Mouse (Mus musculus) 3T3-L1 (cell line): ENCODE data around the gene Zfp790.

Source experiments
- DNase-seq: peaks from one replicate; pipeline ENCODE4 v3.0.0-alpha.2; 2015; ENCODE audit warnings: low read depth, low spot score

The Zfp790 gene

DNA sequence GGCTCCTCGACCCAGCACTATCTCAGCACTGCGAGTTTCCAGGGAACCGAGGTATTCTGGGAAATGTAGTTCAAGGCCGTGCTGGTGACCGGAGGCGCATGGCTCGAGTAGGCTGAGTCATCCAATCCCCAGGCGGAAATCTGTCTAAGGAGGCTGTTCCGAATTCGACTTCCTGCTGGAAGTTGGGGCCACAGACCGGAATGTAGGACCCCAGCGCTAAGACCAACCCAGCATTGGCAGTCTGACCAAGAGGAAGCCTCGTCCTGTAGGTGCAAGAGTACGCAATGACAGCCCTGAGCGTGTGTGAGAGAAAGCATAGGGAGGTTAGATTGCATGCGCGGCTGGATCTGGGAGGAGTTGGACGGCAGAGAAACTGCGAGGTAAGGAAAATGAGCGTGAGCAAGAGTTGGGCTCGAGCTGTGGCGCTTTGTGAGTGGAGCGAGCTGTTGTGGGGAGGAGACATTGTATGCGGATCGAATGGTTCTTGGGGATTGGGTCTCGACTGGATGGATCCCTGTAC lies at the start of gene Zfp790:
Gene Zfp790 (plus strand): TSS at position 205 of the 520 bp plus-strand sequence.
- peak; percentile 96 for DNase-seq

DNA sequence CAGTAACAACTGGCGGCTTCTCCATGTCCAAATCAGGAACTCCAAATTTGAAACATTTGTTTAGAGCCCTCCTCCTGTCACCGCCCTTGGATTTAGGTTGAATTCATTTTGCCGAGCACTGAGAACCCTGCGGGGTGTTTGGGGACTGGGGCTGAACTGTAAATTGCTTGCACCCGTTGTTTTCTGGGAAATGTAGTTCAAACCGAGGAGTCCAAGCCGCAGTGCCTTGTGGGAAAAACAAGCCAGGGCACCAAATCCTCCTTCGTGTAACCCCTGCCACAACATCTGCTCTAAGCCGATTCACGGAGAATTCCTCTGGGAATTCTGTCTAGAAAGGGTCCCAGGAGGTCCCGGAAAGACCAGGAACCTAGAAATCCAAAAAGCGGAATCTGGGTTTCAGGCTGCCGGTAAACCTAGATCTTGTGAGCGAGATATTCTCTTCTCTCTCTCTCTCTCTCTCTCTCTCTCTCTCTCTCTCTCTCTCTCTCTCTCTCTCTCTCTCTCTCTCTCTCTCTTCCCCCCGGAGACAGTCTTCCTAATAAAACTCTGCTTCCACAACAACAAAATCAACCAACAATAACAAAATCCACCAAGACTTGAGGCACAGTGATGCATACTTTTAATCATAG lies 48.7 kb upstream of the Zfp790 start:
- peak; percentile 84 for DNase-seq

DNA sequence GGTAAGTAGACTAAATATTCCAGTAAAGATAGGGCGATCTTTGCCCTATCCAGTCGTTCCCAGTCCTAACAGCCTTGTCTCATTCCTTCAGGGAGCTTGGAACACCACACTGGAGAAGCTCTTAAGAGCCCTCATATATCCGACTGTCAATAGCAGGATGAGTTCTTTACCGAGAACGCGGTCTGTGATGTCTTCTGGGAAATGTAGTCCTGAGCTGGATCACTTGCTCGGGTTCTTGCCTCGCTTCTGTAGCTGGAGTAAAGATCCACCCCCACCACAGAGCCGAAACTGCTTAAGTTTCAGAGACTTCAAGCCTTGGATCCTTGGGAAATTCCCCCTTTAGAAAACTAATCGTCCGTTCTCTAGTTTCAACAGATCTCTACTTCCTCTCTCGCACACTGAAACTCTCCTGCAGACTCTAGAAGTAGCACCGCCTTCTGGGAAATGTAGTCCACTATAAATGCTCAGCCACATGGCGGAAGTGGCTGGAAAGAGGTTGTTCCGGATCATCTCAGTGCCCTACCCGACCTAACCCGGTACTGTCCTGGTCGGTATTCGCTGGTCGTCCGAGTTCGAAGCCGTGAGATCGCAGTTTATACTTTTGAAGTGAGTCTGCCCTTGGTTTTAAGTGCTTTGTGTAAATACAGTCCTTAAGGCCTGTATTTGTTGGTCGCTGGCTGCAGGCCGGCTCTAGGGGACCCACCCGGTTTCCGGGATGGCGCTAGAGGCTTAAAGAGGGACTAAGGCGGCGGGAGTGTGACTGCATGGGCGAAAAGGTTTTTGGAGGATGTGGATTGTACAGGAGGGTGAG lies 47.6 kb upstream of the Zfp790 start, which contains the start of gene Zfp84:
Gene Zfp84 (plus strand): TSS at position 463 of the 811 bp plus-strand sequence.
- DNase-seq: peak; percentile 93

DNA sequence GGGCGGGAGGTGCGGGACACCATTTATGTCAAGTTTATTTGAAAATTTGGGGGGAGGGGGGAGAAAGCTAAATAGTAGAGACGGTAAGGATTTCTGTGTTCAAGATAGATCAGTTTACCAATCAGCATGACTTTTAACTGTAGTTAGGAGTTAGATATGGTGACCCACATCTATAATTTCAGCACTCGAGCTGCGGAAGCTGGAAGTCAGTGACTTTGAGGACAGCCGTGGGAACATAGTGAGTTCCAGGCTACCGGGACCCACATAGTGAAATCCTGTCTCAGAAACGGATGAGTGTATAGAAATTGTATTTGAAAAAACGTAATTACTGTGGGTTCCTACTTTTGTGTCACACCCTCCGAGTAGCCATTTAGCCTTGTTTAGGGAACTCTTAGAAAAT lies 46.9 kb upstream of the Zfp790 start:
- DNase-seq: no peak

DNA sequence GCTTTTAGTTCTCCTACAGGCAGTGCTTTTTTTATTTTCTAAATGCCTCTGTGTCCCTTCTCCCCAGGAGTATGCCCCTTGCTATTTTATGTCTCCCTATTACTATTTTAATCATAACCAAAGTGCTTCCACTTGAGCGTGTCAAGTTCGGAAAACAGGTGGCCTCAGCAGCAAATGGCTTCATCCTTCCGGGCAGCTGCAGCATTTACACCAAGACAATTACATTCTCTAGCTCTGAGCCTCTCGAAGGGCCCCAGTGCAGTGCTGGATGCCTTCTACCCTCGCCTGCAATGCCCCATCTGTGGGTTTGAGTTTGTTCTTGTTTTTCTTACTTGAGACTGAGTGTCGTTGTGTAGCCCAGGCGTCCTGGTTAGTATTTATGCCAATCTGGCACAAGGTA lies 42.4 kb upstream of the Zfp790 start:
- no peak for DNase-seq

DNA sequence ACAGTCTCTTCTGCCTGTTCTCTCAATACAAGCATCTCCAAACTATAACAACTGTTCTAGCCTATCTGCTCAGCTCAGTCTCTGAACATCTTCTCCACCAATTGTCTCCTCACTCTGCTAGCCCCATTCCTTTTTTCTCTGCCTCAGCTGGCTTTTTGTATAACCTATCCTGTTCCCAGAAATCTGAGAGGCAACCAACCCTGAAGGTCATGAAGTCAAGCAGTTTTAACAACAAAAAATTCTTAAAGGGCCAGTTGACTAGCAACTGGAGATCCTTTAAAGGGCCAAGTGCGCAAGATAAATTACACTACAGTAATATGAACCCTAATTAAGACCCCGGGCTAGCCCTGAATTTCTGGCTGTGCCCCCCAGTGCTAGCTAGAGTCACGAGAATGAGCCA lies 41.5 kb upstream of the Zfp790 start:
- no peak for DNase-seq

DNA sequence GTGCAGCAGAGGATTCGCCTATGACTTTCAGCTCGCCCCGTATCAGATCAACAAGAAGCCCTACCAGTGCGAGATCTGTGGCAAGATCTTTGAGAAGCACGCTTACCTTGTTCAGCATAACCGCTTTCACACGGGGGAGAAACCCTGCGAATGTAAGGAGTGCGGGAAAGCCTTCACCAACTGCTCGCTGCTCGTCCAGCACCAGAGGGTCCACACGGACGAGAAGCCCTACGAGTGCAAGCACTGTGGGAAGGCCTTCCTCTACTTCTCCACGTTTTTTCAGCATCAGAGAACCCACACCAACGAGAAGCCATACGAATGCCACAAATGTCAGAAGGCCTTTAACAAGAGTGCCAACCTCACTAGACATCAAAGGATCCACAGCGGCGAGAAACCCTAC lies 39.3 kb upstream of the Zfp790 start:
- DNase-seq: no peak

DNA sequence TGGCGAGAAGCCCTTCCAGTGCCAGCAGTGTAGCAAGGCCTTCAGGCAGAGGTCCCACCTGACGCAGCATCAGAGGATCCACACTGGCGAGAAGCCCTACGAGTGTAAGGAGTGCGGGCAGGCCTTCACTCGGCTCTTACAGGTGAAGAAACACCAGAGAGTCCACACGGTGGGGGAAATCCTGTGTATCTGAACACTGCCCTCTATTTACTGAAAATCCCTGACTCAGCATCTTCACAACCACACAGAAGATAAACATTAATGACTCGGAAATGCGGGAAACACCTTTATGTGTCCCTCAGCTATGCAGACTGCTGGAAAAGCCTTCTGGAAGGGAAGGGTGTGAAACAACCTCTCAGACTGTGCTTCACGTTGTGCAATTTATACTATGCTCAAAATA lies 38.5 kb upstream of the Zfp790 start:
- DNase-seq: no peak

DNA sequence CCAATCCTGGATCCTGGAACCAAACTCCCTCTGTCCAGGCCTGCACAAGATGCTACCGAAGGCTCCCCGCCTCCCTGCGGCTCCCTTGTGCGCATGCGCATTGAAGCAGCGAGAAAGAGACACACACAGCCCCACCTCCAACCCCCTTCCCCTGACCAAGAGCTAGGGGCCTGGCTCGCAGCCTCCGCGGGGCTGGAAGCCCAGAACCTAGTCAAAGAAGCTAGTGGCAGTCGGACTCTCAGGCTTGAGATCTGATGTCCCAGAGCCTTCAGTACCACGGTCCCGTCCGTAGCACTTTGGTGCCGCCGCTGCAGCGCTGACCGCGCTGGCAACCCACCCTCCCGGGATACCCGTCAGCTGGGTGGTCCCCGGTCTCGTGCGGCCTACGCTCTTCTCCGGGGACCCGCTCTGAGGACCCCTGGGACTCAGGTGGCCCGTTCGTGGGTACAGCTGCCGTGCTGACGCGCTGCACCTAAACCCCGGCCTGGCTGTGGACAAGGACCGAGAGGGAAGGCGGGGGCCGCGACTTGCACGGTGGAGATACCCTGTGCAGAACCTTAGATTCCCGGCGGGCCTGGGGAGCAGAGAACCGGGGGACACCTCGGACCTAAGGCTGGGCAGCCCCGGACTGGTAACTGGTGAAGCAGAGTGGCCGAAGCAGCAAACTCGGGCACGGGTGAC lies 31.9 kb upstream of the Zfp790 start, which contains the start of gene Zfp30:
Gene Zfp30 (plus strand): TSS at position 128 of the 681 bp plus-strand sequence.
- DNase-seq: peak; percentile 92

DNA sequence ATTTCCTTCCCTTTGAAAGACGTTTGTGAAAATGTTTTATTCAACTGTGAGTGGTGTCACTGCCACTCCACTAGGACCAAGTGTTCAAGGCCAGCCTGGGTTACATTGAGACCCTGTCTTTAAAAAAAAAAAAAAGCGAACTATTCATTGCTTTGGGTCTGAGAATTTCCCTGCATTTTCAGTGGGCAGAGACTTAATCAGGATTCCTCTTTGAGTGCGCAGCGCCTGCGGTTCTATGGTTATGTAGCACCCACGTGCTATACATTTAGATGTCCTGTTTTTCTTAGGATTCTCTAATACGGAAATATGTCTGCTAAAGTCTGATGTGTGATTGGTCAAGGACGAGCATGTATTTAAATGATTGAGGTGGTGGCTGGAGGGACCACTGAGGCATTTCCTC lies 30.9 kb upstream of the Zfp790 start:
- DNase-seq: peak; percentile 1

DNA sequence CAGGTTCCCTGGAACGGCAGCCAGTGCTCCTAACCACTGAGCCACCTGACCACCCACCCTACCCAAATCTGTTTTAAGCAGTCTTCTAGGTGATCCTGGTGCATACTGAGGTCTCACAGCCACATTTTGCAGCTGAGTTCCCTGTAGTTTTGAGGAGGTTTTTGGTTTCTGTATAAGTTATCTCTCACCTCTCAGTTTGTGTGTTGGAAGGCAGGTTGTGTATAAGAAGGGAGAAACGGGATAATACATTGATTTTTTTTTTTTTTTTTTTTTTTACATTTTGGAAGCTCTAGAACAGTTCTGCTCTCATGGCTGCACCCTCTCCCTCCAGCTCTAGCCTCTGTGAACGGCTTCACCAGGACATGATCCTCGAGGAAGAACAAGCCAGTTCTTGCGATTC lies 30.0 kb upstream of the Zfp790 start:
- DNase-seq: no peak

DNA sequence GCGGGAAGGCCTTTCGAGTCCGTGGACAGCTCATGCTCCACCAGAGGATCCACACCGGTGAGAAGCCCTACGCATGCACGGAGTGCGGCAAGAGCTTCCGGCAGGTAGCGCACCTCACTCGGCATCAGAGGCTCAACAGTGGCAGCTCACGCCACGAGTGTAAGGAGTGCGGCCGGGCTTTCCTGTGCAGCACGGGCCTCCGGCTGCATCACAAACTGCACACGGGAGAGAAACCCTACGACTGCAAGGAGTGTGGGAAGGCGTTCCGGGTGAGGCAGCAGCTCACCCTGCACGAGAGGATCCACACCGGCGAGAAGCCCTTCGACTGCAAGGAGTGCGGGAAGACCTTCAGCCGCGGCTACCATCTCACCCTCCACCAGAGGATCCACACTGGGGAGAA lies 23.0 kb upstream of the Zfp790 start:
- DNase-seq: no peak

DNA sequence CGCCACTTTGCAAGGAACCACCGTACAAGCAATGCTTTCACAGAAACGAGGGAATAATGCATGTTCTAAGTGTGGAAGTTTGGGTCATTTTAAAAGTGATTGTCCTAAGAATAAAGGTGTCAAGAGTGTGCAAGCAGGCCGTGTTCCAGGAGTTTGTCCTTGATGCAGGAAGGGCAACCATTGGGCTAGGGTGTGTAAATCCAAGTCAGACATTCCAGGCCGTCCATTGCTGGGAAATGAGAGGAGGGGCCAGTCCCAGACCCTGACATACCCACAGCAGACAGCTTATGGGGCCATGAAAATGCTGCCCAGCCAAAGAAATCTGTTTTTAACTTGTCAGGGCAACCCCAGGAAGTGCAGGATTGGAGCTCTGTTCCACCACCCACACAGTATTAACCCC lies 8.9 kb upstream of the Zfp790 start:
- no peak for DNase-seq

DNA sequence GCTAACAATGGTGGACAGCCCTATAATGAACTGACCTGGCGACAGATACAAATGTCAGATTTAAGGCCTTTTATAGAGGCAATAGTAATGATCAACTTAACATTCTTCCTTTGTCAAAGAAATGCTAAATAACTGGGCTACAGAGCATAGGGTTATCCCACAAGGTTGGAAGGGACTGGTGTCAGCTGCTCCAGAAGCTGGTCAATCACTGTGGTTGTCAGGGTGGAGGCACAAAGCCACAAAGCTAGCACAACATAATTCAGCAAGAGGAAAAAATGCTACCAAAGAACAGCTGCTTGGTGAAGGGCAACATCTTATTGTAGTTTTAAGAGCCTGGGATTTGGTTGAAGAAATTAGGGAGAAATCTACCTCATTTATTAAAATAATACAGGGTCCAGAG lies 3.7 kb upstream of the Zfp790 start:
- no peak for DNase-seq

DNA sequence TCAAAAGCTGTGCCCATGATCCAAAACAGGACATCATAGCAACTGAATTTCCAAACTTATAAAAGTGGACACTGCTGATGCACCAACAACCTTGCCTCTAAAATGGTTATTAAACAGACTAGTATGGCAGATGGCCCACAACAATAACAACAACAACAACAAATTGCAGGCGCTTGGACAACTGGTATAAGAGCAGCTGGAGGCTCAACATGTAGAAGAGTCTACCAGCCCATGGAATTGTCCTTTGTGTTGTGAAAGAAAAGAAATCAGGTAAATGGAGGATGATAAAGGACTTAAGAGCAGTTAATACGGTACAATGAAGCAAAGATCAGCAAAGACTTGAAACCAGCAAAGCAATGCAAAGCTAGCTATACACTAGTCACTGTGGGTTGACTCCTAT lies 1.5 kb upstream of the Zfp790 start:
- DNase-seq: no peak

DNA sequence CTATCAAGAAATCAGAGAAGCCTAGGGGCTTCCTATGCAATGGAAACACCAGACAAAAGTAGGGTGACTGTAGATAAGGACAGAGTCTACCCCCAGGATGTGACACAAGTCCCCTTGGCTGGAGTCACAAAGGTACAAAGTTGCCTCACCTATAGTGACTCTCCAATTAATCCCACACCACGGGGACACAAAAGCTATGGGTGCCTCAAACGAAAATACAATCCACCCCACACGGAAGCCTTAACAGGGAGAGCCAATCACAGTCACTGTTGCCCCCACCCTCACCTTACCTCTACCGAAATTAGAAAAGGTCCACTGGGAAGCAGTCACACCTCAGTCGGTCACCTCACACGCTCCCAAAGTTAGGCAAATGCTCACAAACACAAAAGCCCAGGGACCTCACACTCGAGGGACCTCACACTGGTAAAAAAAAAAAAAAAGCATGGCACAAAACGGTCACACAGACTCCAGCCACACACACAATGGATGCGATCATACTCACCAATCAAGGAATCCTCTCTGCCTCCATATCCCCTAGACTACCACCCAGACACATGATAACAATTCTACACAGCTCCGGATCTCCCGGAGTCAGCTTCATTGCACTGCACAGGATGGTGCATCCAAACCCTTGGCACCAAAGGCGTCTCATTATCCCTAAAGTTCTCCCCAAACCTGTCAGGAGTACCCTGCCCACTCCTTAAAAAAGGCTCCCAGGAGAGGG lies 691 bp upstream of the Zfp790 start:
- DNase-seq: no peak

DNA sequence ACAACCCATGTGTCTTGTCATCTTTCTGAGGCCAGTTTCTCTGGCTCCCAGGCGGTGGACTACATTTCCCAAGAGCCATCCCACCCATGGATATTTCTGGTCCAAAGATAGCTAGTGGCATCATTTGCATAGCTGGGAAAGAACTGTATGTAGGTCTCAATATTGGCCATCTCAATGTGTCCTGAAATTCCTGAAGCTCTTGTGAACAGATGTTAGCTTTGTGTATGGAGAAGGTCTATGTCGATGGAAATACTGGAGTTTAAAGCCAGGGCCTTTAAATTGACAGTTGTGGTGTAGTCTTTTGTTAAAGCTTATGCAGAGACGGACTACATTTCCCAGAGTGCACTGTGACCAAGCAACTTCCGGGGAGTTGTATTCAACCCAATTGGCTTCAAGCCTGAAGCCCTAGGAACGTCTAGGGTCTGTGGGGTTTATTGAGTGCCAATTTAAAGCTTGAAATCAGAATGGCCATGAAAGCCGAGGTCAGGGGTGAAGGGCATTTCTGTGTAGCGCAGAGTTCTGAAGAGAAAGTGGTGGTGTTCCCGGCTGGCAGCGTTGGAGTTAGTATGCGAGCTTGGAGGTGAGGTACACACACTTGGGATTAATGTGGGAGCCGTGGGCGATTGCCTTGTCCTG lies 2.8 kb downstream of the Zfp790 start:
- peak; percentile 77 for DNase-seq

DNA sequence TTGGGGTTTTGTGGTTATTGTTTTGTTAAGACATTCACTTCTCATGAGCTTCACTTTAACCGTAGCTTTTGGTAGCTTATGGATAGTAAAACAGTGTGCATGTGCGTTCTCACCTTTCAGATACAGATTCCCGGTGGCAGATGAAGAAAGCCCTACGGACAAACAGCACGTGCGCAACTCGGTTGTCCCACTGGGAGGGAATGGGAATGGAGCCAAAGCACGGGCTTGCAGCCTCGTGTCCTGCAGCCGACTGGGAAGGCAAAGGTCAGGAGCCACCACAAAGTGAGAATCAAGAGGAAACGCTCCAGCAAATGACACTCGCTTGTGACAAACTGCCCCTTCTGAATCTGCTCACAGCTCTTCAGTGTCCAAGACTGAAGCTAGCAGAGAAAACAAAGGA lies 12.1 kb downstream of the Zfp790 start:
- DNase-seq: no peak

DNA sequence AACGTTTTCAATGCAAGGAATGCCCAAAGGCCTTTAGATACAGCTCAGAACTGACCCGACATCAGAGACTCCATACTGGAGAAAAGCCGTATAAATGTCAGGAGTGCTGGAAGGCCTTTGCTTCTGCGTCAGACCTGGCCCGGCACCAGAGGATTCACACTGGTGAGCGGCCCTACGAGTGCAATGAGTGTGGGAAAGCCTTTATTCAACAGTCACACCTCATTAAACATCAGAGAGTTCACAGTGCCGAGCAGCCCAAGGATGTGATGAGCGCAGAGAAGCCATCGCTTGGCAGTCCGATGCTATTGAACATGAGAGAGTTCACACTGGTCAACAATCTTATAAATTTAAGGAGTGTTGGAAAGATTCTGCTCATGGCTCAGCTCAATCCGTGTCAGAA lies 13.9 kb downstream of the Zfp790 start:
- no peak for DNase-seq

DNA sequence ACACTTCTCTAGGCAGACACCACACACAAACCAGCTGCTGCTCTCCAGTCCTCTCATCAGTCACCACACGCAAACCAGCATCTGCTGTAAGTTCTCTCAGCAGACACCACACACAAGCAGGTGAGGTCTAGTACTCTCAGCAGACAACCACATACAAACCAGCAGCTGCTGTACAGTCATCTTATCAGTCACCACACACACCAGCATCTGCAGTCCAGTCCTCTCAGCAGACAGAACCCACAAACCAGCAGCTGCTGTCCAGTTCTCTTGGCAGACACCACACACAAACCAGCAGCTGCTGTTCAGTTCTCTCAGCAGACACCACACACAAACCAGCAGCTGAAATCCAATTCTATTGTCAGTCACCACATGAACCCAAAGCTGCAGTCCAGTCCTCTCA lies 20.9 kb downstream of the Zfp790 start:
- peak; percentile 12 for DNase-seq

DNA sequence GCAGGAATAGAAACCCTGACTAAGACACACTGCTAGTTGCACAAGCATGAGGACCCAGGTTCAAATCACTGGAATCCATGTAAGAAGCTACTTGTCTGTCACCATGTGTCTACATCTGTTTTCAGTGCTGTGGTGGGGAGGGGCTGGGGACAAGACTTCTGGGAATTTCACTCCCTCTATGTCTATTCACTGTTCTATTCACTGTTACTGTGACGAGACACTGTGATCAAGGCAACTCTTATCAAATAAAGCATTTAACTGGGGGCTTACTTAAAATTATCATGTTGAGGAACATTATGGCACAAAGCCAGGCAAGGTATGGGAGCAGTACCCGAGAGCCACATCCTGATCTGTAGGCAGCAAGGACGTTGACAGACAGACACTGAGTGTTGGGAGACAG lies 23.3 kb downstream of the Zfp790 start:
- no peak for DNase-seq
